Mouse (Mus musculus) kidney, embryonic 16.5 days (tissue): ENCODE results near the gene Sub1. TPM values are rescaled to one million over a fixed set of nuclear protein-coding genes. Genes with fewer than 3 reads are reported as not detected.

Experiments used
- ATAC-seq: fragments of 200-750 bp; cut with Nextera tagmentation; 2 replicates; pipeline ENCODE4 v1.8.0; 2017; ENCODE audit warnings: moderate TSS enrichment; ENCODE audit not compliant: low FRiP score, low TSS enrichment
- H3K27ac ChIP-seq: fragments of 300-500 bp; sonication (generic); 2 replicates; pipeline ENCODE4 v1.5.1; 2014; ENCODE audit warnings: low read length
- H3K27me3 ChIP-seq: fragments of 300-500 bp; sonication (generic); 2 replicates; pipeline ENCODE4 v1.6.1; 2014; ENCODE audit warnings: low read length, control low read depth, mixed read lengths; ENCODE audit not compliant: insufficient read depth
- H3K36me3 ChIP-seq: fragments of 300-500 bp; sonication (generic); 2 replicates; pipeline ENCODE4 v1.6.1; 2014; ENCODE audit warnings: low read length, control low read depth, mixed read lengths; ENCODE audit not compliant: insufficient read depth
- H3K4me1 ChIP-seq: fragments of 300-500 bp; sonication (generic); 2 replicates; pipeline ENCODE4 v1.6.1; 2014; ENCODE audit warnings: low read length, control low read depth, mixed read lengths; ENCODE audit not compliant: insufficient read depth
- H3K4me2 ChIP-seq: fragments of 300-500 bp; sonication (generic); replicated peaks from 2 replicates; pipeline ENCODE4 v1.6.1; 2014; ENCODE audit warnings: low read depth, low read length
- H3K4me3 ChIP-seq: fragments of 300-500 bp; sonication (generic); 2 replicates; pipeline ENCODE4 v1.5.1; 2014; ENCODE audit warnings: mild to moderate bottlenecking, low read length
- H3K9ac ChIP-seq: fragments of 300-500 bp; sonication (generic); replicated peaks from 2 replicates; pipeline ENCODE4 v1.6.1; 2014; ENCODE audit warnings: low read length
- H3K9me3 ChIP-seq: fragments of 300-500 bp; sonication (generic); 2 replicates; pipeline ENCODE4 v1.6.1; 2016; ENCODE audit warnings: low read length, control low read depth
- WGBS: fragments of 180-500 bp; shearing (Covaris S2); extraction: QIAGEN DNeasy Blood & Tissue Kit; methylation state at CpG from one replicate; pipeline ENCODE4 v1.1.7; 2014; 5-methylcytosine and 5-hydroxymethylcytosine counted together
- polyA plus RNA-seq: library from polyadenylated mRNA; unstranded; fragments of >200 nt; fragmentation: Nextera tagmentation; extraction: Ambion mirVana; gene quantifications from 2 replicates; pipeline ENCODE4 v1.2.1, GENCODE M21; 2015

The Sub1 gene
- polyA plus RNA-seq, 1 experiment from 2014 or later = 637 TPM

- ATAC-seq = peak; percentile 87
Measured at GRCm38 (mm10) chr15:11994921-11995814, 1.6 kb downstream of the Sub1 start.

GRCm38 (mm10) chr15:11994006-11994405 is 2.8 kb downstream of the Sub1 start:
- no peaks in the 10 kb centered on the region for H3K9me3 ChIP-seq
- H3K9ac ChIP-seq = no peak overlapping the region
- no peaks in the 10 kb centered on the region for H3K27me3 ChIP-seq
- H3K36me3 ChIP-seq = peaks cover 18% of the 10 kb centered on the region
- ATAC-seq = no peak
- no peak overlapping the region for H3K27ac ChIP-seq
- H3K4me3 ChIP-seq = peak overlapping the region; percentile 99
- H3K4me2 ChIP-seq = peak overlapping the region; percentile 92
- peaks cover 25% of the 10 kb centered on the region for H3K4me1 ChIP-seq
- 46% methylated on average over 2 of the region's 2 CpGs for WGBS

More at GRCm38 (mm10) chr15:11994921-11995814, 1.6 kb downstream of the Sub1 start:
- Histone ChIP-seq H3K36me3 (peaks cover 12% of the 10 kb centered on the region), H3K4me1 (peaks cover 25% of the 10 kb centered on the region), H3K27ac (peak overlapping the region; percentile 91), H3K4me2 (peak overlapping the region; percentile 92), H3K9ac (peak overlapping the region; percentile 99), H3K4me3 (peak overlapping the region; percentile 99), H3K9me3 (no peaks in the 10 kb centered on the region), H3K27me3 (no peaks in the 10 kb centered on the region)
- under 1% methylated on average over 58 of the region's 71 CpGs for WGBS

GRCm38 (mm10) chr15:11991552-11992113 is 5.2 kb downstream of the Sub1 start:
- Histone ChIP-seq H3K36me3 (peaks cover 33% of the 10 kb centered on the region), H3K4me1 (peaks cover 25% of the 10 kb centered on the region), H3K4me3 (no peak overlapping the region), H3K9ac (no peak overlapping the region), H3K27ac (no peak overlapping the region), H3K4me2 (no peak overlapping the region), H3K27me3 (no peaks in the 10 kb centered on the region), H3K9me3 (no peaks in the 10 kb centered on the region)
- WGBS = 73% methylated on average over 3 of the region's 3 CpGs
- no peak for ATAC-seq

- no peak for ATAC-seq
- Histone ChIP-seq H3K27ac (no peak overlapping the region), H3K4me2 (no peak overlapping the region), H3K9me3 (no peaks in the 10 kb centered on the region), H3K4me3 (no peak overlapping the region), H3K36me3 (peaks cover 50% of the 10 kb centered on the region), H3K4me1 (0 out of 2 replicates have a peak, but pooled peaks cover 9% of the 10 kb centered on the region), H3K9ac (no peak overlapping the region), H3K27me3 (no peaks in the 10 kb centered on the region)
- WGBS = 93% methylated on average over 4 of the region's 4 CpGs
Measured at GRCm38 (mm10) chr15:11988580-11988979, 8.2 kb downstream of the Sub1 start.

GRCm38 (mm10) chr15:11987892-11988291 is 8.9 kb downstream of the Sub1 start:
- 72% methylated on average over 2 of the region's 2 CpGs for WGBS
- Histone ChIP-seq H3K4me1 (0 out of 2 replicates have a peak, but pooled peaks cover 6% of the 10 kb centered on the region), H3K27me3 (no peaks in the 10 kb centered on the region), H3K36me3 (peaks cover 52% of the 10 kb centered on the region), H3K4me2 (no peak overlapping the region), H3K9ac (no peak overlapping the region), H3K9me3 (no peaks in the 10 kb centered on the region), H3K4me3 (no peak overlapping the region), H3K27ac (no peak overlapping the region)
- ATAC-seq = no peak

GRCm38 (mm10) chr15:11981985-11982384 is 14.8 kb downstream of the Sub1 start:
- H3K4me1 ChIP-seq = no peaks in the 10 kb centered on the region
- H3K27me3 ChIP-seq = no peaks in the 10 kb centered on the region
- ATAC-seq = no peak
- H3K4me2 ChIP-seq = no peak overlapping the region
- H3K9me3 ChIP-seq = no peaks in the 10 kb centered on the region
- H3K4me3 ChIP-seq = no peak overlapping the region
- no peak overlapping the region for H3K27ac ChIP-seq
- no peak overlapping the region for H3K9ac ChIP-seq
- H3K36me3 ChIP-seq = peaks cover 48% of the 10 kb centered on the region
- 93% methylated on average over 2 of the region's 2 CpGs for WGBS

GRCm38 (mm10) chr15:11981501-11981900 is 15.3 kb downstream of the Sub1 start:
- H3K9me3 ChIP-seq = no peaks in the 10 kb centered on the region
- H3K36me3 ChIP-seq = peaks cover 45% of the 10 kb centered on the region
- no peak overlapping the region for H3K4me2 ChIP-seq
- H3K4me3 ChIP-seq = no peak overlapping the region
- H3K4me1 ChIP-seq = no peaks in the 10 kb centered on the region
- no peak for ATAC-seq
- H3K27ac ChIP-seq = no peak overlapping the region
- 94% methylated on average over 8 of the region's 8 CpGs for WGBS
- no peaks in the 10 kb centered on the region for H3K27me3 ChIP-seq
- no peak overlapping the region for H3K9ac ChIP-seq

- H3K4me3 ChIP-seq = no peak overlapping the region
- no peak overlapping the region for H3K4me2 ChIP-seq
- no peaks in the 10 kb centered on the region for H3K27me3 ChIP-seq
- ATAC-seq = no peak
- no peak overlapping the region for H3K9ac ChIP-seq
- no peak overlapping the region for H3K27ac ChIP-seq
- peaks cover 26% of the 10 kb centered on the region for H3K36me3 ChIP-seq
- 72% methylated on average over 2 of the region's 2 CpGs for WGBS
- H3K4me1 ChIP-seq = no peaks in the 10 kb centered on the region
- no peaks in the 10 kb centered on the region for H3K9me3 ChIP-seq
Measured at GRCm38 (mm10) chr15:11978175-11978574, 18.6 kb downstream of the Sub1 start.

- H3K4me1 ChIP-seq = no peaks in the 10 kb centered on the region
- ATAC-seq = no peak
- H3K9ac ChIP-seq = no peak overlapping the region
- H3K27ac ChIP-seq = no peak overlapping the region
- peaks cover 22% of the 10 kb centered on the region for H3K36me3 ChIP-seq
- no peak overlapping the region for H3K4me2 ChIP-seq
- no peaks in the 10 kb centered on the region for H3K27me3 ChIP-seq
- H3K9me3 ChIP-seq = no peaks in the 10 kb centered on the region
- no peak overlapping the region for H3K4me3 ChIP-seq
- 80% methylated on average over 1 of the region's 1 CpGs for WGBS
Measured at GRCm38 (mm10) chr15:11977071-11977470, 19.7 kb downstream of the Sub1 start.

GRCm38 (mm10) chr15:11975836-11976235 is 20.9 kb downstream of the Sub1 start:
- H3K27ac ChIP-seq = no peak overlapping the region
- no peak overlapping the region for H3K4me2 ChIP-seq
- no peaks in the 10 kb centered on the region for H3K9me3 ChIP-seq
- H3K4me3 ChIP-seq = no peak overlapping the region
- 83% methylated on average over 9 of the region's 9 CpGs for WGBS
- no peaks in the 10 kb centered on the region for H3K27me3 ChIP-seq
- H3K9ac ChIP-seq = no peak overlapping the region
- H3K36me3 ChIP-seq = peaks cover 16% of the 10 kb centered on the region
- ATAC-seq = no peak
- H3K4me1 ChIP-seq = no peaks in the 10 kb centered on the region
